Mouse (Mus musculus) heart, postnatal 0 days (tissue): ENCODE results near the gene Doc2g.

Experiments used
- CTCF ChIP-seq: IDR thresholded peaks from 2 replicates; pipeline ENCODE4 v1.5.1; 2016; ENCODE audit warnings: antibody characterized with exemption, control low read depth, low read depth
- EP300 ChIP-seq: IDR thresholded peaks from 2 replicates; pipeline ENCODE4 v1.6.1; 2016; ENCODE audit warnings: antibody characterized with exemption, low read depth

DNA sequence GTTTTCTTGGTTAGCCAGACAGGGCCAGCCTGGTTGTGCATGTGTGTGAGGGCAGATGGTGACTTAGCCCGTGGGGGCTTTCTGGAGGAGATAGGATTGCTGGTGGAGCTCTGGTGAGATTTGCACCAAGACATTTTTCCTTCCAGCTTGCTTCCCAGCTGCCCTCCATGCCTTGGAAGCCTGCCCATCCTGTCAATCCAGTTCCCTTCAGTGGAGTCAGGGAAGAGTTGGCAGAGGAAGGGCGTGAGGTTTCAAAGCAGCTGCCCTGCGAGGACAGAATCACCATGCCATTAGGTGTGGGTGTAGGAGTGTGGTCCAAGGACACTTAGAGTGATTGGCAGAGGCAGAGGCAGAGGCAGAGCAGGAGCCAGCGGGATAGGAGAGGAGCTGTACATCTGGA lies 44.6 kb upstream of the Doc2g start, which contains the start of gene Aldh3b3:
- TF ChIP-seq EP300 (no peak), CTCF (no peak)
